1 mouse cellular context compared by ENCODE assay signal in the genomic region with DNA sequence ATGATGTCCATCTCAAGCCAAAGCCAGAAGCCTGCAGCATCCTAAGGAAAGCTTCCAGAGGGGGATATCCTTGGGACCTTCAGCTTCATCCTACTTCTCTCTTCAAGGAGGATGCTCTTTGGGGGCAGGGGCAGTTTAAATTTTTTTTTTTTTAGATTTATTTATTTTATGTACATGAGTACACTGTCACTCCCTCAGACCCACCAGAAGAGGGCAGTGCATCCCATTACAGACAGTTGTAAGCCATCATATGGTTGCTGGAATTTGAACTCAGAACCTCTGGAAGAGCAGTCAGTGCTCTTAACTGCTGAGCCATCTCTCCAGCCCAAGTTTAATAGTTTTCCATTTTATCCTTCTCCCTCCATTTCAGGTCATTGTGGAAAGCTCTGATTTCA.
TF ChIP-seq lines count a peak whose summit lies in the region.

No protein-coding gene starts in this region.

TF ChIP-seq in MEL, 35 proteins besides CTCF, POLR2A, EP300 and RAD21:
- no peak for TF ChIP-seq JUND (IDR thresholded peaks at IDR 0.05; ENCODE audit: low read depth, low read length)
- peak; percentile 52 for TF ChIP-seq ZNF384 (IDR thresholded peaks at IDR 0.05; ENCODE audit: low read depth, low read length)
